Mouse (Mus musculus) layer of hippocampus, adult 11-12 months (tissue): ENCODE data around the gene Cfap126.
A peak's percentile ranks its signal among the peaks of the same experiment; 100 is the strongest.

ENCODE experiments used
- DNase-seq: peaks from one replicate; pipeline ENCODE4 v3.0.0; 2022; ENCODE audit warnings: low spot score

The Cfap126 gene

DNA sequence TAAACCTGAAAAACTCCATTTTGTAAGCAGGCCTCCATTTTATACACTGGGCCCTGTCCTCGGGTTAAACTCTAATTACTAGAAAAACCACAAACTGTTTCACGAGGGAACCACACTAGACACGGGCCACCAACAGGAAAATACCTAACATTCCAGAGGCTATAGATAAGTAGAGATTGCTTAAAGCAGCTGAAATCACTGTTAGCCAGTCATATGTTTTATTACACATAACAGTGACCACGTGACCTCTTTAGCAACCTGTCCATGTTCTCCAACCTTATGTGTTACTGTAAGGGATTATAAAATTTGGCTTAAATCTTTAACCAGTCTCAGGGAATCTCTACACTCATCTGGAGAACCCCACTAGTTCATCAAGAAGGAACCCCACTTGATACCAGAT lies 19.3 kb upstream of the Cfap126 start:
- DNase-seq, result no peak

DNA sequence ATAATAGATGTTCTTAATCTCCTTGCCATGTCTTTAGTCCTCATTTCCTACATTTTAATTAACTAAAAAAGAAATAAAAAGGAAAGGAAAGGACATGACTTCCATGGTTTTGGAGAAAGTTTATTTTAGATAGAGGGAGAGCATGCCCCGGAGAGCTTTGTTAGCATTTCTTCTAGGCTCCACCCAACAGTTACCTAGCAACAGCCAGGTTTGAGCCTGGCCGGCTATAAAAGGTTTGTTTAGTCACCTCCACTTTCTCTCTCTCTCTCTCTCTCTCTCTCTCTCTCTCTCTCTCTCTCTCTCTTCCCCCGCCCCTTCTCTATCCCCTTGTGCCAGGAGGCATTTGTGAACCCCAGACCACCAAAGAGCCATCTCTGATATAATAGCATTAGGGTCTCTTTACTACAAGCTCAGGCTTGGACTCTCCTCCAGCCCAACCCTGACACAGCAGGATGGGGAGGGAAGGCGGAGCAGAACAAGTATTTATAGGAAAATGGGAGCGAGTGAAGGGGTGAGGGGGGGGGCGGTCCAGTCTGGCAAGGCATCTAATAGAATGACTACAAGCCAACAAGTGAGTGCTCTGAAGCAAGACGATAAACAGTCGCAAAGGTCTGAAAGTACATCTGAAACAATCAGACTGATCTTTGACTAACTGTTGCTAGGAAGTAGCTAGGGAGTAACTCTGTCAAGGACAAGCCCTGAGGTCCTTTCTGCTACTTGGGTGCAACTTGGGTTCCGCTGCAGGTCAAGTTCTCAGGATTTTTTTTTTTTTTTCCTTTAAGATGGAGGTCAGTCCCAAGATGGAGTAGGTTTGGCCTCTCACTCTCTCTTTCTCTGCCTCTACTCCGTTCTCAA lies 17.4 kb upstream of the Cfap126 start:
- no peak for DNase-seq

DNA sequence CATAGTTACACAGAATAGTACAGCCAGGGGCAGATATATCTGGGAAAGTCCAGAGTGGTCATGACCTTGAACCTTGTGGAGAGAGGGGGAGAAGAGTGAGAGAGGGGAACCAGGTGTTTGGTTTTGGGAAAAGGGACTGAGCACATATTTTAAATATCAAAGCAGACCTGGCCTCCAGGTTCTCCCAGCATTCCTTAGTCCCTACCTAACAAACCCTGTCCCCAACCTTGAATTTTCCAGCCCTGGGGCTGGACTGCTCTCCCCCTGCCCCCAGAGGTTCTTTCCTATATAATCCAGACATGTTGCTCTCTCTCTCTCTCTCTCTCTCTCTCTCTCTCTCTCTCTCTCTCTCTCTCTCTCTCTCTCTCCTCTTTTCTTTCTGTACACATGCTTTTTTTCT lies 16.6 kb upstream of the Cfap126 start:
- DNase-seq, result no peak

DNA sequence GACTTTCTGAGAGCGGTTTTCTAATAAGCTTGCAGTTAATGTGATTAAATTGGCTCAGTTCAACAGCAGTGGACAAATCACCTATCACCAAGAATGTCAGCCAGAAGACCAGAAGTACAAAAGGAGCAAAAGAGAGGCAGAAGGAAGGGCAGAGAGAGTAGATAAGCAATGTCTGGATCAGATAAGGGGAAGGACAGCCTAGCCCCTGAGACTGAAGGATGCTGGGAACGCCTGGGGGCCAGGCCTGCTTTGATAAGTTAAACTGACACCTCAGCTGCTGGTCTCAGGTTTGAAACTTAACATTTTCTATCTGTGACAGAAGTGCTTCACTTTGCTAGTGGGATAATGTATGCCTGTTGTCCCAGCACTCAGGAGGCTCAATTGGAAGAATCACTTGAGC lies 16.1 kb upstream of the Cfap126 start:
- no peak for DNase-seq

DNA sequence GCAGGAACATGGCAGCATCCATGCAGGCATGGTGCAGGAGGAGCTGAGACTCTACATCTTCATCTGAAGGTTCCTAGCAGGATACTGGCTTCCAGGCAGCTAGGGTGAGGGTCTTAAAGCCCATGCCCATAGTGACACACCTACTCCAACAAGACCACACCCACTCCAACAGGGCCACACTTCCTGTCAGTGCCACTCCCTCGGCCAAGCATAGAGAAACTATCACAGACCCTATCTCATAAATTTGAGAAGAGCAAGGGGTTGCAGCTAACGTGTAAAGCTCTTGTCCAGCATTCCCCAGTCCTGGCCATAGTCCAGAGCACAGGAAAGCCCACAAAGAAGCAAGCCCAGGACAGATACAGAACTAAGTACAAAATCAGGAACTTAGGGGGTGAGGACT lies 12.7 kb upstream of the Cfap126 start:
- DNase-seq, result no peak

DNA sequence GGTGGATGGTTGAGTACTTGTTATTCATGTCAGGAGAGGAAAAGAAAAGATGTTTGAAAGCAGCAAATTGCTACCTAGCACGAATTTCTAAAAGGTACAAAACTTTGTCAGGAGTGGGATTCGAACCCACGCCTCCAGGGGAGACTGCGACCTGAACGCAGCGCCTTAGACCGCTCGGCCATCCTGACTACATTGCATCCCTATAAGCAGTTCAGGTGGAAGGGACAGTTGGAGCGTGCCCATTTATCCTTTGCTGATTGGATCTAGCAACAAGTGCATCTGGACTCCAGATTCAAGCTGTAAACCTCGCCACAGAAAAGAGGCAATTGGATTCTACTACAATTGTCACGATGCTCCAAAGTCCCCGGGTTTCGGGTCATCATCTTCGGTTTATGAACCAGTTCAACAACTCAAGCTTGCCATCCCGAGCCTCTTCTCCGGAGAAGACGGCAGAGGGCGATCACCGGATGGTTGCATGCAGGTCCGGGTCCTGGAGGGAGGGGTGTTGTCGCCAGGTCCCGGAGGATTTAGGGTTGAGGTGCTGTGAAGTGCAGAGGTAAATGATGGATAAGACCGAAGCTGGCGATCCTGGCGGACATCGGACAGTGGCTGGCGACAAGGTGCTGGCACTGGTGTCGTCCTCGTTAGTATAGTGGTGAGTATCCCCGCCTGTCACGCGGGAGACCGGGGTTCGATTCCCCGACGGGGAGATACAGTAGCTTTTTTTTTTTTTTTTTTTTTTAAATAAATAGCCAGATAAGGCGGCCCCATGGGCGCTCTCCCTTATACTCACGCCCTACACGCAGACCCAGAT lies 11.8 kb upstream of the Cfap126 start:
- peak; percentile 91 for DNase-seq

DNA sequence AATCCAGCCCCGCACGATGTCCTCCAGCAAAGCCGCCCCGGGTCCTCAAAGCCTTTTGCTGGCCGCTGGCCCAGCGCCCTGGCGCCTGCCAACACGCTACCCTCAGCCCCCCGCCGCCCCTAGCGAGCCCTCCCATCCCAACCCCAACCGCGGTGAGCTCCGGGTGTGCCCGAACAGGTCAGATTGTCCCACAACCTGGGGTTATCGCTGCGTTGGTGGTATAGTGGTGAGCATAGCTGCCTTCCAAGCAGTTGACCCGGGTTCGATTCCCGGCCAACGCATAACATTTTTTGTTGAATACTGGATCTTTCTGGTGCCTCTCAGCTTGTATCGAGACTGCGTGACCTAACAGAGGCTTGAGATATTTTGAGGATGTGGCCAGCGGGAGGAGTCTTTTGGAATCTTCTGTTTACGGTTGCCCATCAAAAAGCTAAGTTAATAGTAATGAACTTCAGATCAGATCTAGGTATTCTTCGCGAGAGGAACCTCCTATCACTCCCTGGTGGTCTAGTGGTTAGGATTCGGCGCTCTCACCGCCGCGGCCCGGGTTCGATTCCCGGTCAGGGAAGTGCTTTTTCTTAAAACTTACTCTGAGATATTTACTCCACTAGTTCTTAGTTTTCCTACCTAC lies 11.1 kb upstream of the Cfap126 start:
- DNase-seq, result peak; percentile 91

DNA sequence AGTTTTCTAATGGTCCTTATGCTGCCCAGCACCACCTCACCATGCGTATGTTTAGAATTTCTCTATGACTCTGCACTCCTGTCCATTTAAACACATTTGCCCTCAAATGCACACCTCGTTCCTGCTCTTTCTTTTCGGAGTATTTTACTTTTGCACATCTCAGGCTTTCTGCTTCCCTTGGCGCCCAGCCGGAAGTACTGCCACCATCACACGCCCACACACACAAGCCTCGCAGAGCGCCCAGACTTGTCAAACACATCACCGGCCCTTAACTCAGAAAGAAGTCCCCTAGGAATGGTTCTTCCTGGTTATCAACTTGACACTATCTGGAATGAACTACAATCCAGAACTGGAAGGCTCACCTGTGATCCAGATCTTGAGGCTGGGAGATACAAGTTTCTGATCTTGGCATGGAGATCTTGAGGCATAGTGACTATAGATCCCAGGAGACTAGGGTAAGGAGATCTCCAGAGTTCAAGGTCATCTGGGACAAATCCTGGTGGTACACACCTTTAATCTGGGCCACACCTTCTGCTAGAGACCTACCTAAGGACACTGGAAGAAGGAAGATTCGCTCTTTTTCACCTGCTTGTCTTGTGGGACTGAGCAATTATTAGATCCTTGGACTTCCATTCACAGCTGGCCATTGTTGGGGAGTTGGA lies 10.4 kb upstream of the Cfap126 start:
- peak; percentile 47 for DNase-seq

DNA sequence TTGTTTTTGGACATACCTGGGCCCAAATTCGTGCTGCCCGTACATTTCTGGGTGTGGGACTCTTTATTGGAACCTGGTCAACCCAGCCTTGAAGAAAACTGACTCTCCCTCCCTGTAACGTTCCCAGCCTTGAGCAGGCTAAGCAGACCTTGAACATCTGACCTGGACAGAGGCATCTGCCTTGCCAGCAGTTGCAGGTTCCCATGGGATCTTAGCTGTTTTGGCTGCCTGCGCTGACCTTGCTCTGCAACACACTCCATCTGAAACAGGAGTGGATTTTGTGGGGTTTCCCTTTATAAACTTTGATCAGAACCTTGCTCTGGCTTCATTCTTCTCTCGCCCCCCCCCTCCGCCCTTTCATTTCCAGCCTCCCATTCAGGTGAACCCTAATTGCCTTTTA lies 8.5 kb upstream of the Cfap126 start:
- DNase-seq, result no peak

DNA sequence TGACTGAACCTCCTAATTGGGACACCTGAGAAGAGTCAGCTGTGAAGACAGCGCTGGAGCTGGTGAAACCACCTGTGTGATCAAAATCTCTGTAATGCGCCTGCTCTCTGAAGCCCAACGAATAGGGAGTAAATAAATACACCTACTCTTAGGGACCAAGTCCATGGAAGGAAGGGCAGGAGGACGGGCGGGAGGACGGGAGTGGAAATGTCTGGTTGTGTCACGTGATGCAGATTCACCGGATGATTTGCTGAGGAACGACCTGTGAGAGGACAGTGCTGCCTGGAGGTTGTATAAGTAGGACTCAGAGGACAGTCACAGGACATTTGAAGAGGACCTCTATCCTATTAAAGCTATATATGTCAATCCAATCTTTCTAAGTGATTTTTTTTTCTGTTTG lies 4.1 kb upstream of the Cfap126 start:
- DNase-seq, result no peak

DNA sequence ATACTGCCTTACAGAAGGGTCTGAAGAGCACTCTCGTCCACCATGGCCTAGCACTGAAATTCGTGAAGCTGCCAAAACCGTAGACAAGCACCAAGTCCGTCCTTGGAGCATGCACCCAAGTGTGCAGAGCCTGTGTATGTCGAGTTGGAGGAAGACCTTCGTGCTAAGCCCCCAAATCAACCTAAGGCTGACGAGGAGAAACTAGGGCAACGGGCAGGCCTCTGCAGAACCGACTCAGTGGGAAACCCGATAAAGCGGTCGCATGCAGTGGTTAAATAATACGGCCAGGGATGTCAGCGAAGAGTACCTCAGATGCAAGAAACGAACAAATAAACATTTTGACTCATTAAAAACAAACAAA lies 3.1 kb upstream of the Cfap126 start:
- no peak for DNase-seq

DNA sequence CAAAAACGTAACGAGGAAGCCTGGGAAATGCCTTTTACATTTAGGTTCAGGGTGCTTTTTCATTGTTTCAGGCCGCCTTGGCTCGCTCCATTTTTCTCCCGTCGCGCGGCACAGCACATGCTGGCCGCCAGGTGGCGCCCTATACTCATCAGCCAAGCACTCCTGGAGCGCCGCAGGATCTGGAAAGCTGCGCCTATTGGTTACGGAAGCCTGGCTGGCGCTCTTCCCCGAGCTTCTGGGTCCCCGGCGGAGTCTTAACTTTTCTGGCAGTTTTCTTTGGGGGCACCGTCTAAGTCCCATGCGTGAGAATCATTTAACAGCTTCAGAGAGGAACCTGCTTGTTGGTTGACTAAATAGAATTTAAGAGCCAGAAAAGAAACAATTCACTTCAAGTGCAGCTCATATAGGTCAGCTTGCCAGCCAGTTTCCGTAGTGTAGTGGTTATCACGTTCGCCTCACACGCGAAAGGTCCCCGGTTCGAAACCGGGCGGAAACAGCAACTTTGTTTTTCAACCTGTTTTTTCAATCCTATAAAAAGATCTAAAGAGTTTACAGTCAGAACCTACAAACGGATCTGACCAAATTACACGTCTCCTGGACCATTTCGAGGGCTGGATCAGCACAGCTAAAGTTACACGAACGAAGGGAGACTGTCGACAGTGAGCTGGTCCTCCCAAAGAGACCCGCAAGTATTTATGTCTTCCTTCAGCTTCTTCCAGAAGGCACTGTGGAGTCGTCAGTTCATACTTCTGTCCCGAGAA lies 2.5 kb upstream of the Cfap126 start:
- peak; percentile 98 for DNase-seq

DNA sequence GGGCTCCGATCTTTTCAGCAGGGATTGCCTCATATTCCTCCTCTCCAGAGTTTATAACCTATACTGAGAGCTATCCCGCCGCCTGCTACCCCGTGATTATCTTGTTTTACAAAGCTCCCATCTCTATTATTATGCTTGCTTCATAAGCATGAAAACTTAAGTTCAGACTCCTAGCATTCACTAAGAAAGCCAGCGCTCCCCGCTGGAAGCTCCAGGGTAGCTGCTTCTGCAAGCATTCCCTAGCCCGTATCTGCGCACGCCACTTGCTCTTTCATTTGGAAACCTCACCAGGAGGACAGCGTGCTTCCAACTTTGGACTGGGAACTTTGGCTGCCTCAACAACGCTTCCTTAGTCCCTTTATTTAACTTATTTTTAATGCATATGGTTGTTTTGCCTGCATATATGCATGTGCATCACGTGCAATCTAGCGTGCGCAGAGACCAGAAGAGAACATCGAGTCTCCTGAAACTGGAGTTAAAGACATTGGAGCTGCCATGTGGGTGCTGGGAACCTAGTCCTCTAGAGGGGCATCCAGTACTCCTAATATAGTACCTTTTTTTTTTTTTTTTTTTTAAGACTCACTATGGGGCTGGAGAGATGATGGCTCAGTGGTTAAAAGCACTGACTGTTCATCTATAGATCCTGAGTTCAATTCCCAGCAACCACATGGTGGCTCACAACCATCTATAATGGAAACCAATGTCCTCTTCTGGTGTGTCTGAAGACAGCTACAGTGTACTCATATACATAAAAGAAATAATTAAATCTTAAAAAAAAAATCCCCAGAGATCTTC lies 1.7 kb upstream of the Cfap126 start:
- peak; percentile 40 for DNase-seq

DNA sequence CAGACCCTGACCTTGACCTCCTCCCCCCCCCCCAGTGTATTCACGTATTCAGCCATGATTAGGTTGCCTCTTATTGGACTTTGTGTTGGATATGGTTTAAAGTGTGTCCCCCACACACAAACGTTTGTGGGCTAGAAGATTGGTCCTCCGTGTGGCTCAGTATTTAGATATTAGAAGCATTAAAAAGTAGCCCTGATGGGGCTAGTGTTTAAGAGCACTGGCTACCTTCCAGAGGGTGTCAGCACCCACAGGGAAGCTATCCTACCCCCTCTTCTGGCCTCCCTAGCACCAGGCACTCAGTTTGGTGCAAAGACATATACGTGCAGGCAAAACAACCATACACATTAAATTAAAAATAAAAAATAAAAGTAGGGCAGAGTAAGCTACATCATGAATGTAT lies 732 bp upstream of the Cfap126 start:
- no peak for DNase-seq

DNA sequence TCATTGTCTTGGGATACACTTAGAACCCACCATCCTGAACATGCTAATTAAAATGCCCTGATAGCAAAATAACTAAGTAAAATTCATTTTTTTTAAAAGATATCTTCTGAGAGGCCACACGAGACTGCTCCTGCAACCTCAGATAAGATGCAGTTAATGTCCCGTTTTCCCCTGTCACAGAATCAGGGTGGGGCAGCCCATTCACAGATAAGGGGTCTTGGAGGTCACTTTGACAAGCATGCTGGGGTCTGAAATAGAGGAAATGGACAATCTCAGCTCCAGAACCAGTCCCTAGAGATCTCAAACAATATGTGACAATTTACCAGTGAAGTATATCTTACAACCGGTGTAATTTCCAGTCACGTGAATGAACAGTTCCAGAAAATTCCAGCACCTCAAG lies 2.6 kb downstream of the Cfap126 start:
- DNase-seq, result no peak

DNA sequence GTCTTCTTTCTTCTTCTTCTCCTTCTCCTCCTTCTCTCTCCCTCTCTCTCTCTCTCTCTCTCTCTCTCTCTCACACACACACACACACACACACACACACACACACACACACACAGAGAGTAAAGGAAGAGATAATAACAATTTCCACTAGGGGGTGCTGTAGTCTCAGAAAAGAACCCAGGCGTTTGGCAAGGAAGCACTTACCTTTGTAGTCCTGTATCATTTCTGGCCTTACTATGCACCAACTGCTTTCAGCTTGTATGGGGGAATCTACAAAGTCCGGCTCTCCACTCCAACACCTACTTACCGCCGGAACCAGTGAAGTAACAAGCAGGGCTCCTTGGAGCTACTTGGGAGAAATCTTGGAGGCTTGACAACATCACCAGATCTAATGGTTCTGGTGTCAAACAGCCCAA lies 4.6 kb downstream of the Cfap126 start:
- DNase-seq, result peak; percentile 71

DNA sequence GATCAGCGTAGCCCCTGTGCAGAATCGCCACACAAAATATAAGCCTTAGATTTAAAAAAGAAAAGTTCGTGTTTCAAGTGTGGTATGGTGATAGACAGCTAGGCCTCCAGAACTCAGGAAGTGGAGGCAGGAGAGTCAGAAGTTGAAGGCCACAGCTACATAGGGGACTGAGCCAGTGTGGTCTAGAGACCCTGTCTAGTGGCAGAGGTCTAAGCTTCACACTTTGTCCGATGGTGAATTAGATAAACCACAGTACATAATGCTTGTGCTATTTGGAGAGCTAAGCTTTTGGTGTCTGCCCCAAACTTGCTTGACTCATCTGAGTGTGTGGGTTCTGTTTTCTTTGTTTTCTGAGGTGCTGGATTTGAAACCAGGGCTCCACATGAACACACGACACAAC lies 5.3 kb downstream of the Cfap126 start:
- DNase-seq, result no peak

DNA sequence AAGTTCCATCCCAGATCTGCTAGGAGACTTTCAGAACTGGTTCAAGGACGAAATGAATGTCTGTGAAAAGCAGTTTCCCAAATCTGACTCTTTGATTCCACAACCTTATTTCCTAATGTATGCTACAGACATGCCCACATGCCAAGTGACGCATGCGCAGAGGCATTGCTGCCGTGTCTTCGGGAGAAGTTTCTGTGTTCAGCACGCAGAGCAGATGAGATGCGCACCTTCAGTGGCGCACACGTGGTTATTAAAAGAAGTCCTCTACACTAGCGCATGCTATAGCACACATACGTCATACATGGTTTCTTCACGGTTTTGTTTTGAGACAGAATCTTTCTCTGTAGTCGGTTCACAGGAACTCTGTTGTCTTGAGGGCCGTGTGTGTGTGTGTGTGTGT lies 5.7 kb downstream of the Cfap126 start:
- DNase-seq, result no peak

DNA sequence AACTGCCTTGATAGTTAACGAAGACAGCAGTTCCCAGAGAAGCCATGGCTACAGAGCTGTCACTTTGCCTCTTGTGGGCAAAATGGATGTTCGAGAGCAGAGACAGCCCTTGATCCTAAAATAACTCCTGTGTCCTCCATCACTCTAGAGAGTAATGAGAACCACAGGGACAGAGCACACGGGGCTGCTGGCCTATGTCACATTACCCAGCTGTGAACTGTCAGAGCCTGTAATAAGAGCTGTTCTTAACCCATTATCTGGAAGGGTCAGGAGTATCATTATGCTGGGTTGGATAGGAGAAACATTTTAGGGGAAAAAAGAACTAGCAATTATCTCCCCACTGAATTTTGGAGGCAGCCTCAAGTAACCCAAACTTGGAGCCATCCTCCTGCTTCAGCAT lies 7.2 kb downstream of the Cfap126 start:
- no peak for DNase-seq

DNA sequence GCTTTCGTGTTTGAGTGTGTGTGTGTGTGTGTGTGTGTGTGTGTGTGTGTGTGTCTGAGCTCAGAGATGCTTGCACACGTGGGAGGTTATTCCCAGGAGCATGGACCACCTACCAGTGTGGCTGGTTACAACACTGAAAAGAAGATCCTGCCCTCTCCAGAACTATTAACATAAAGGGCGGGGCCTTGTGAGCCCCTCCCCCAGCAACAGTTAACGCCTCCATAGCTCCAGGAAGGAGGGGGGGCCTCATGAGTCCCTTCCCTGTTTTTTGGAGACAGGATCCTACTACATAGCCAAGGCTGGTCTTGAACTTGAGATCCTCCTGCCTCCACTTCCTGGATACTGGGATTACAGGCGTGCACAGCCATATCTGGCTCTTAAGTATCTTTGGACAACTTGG lies 8.1 kb downstream of the Cfap126 start:
- DNase-seq, result no peak

DNA sequence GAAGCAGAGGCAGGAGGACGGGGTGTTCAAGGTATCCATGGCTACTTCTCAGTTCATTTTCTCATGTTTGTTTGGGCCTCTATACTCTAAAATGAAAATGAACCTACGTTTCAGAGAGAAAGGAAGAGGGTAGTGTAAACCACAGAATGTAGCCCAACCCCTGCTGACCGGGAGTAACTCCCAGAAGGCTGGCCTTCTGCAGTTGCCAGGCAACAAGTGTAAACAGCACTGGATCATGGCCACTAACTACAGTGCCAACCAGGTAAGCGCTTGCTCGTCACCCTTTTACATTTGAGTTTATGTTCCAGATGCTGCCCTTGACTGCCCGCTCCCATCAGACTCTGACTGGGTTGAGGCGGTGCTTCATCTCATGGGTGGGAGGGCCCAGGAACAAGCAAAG lies 9.2 kb downstream of the Cfap126 start:
- DNase-seq, result no peak
